Mouse (Mus musculus): ENCODE measurements around the gene Zic4.

Zic4 gene

GRCm38 (mm10) chr9:91380458-91380914, 18.3 kb downstream of the Zic4 start:
- no peak for DNase-seq (ENCODE audit: low spot score)

GRCm38 (mm10) chr9:91381284-91382110, 19.3 kb downstream of the Zic4 start:
- DNase-seq (ENCODE audit: low spot score): no peak

GRCm38 (mm10) chr9:91382111-91382379, 19.8 kb downstream of the Zic4 start:
- no peak for DNase-seq (ENCODE audit: low spot score)

GRCm38 (mm10) chr9:91382471-91383255, 20.4 kb downstream of the Zic4 start:
- no peak for DNase-seq (ENCODE audit: low spot score)

GRCm38 (mm10) chr9:91383441-91384135, 21.4 kb downstream of the Zic4 start:
- no peak for DNase-seq (ENCODE audit: low spot score)

GRCm38 (mm10) chr9:91384136-91384500, 21.9 kb downstream of the Zic4 start:
- no peak for DNase-seq (ENCODE audit: low spot score)

GRCm38 (mm10) chr9:91384693-91385560, 22.7 kb downstream of the Zic4 start:
- DNase-seq (ENCODE audit: low spot score): no peak

- no peak for DNase-seq (ENCODE audit: low spot score)
These were observed 23.6 kb downstream of the Zic4 start for GRCm38 (mm10) chr9:91385561-91386430.

GRCm38 (mm10) chr9:91386502-91386890, 24.3 kb downstream of the Zic4 start:
- no peak for DNase-seq (ENCODE audit: low spot score)

- DNase-seq (ENCODE audit: low spot score): no peak
These were observed 24.9 kb downstream of the Zic4 start for GRCm38 (mm10) chr9:91386891-91387739.

GRCm38 (mm10) chr9:91387740-91388080, 25.5 kb downstream of the Zic4 start:
- DNase-seq (ENCODE audit: low spot score): no peak

- DNase-seq (ENCODE audit: low spot score): no peak
These were observed 26.0 kb downstream of the Zic4 start for GRCm38 (mm10) chr9:91388173-91388572.

- no peak for DNase-seq (ENCODE audit: low spot score)
These were observed 31.3 kb downstream of the Zic4 start for GRCm38 (mm10) chr9:91393376-91394068.

- no peak for DNase-seq (ENCODE audit: low spot score)
These were observed 32.0 kb downstream of the Zic4 start for GRCm38 (mm10) chr9:91394211-91394646.

GRCm38 (mm10) chr9:91395066-91395772, 33.0 kb downstream of the Zic4 start:
- DNase-seq (ENCODE audit: low spot score): no peak

- DNase-seq (ENCODE audit: low spot score): no peak
These were observed 37.8 kb downstream of the Zic4 start for GRCm38 (mm10) chr9:91399976-91400375.

GRCm38 (mm10) chr9:91400482-91401093, 38.4 kb downstream of the Zic4 start:
- no peak for DNase-seq (ENCODE audit: low spot score)

GRCm38 (mm10) chr9:91401471-91401870, 39.3 kb downstream of the Zic4 start:
- no peak for DNase-seq (ENCODE audit: low spot score)
